Mouse (Mus musculus) C2C12 (cell line): Measurements from ENCODE around the gene Osbpl5.

Experiments used
- CTCF ChIP-seq: IDR thresholded peaks from one replicate; pipeline ENCODE4 v1.5.1; 2011; ENCODE audit not compliant: control insufficient read depth, insufficient read depth, insufficient read length
- USF1 ChIP-seq: IDR thresholded peaks from one replicate; pipeline ENCODE4 v1.6.1; 2011; ENCODE audit warnings: low read depth, mild to moderate bottlenecking, control low read depth, moderate library complexity

DNA sequence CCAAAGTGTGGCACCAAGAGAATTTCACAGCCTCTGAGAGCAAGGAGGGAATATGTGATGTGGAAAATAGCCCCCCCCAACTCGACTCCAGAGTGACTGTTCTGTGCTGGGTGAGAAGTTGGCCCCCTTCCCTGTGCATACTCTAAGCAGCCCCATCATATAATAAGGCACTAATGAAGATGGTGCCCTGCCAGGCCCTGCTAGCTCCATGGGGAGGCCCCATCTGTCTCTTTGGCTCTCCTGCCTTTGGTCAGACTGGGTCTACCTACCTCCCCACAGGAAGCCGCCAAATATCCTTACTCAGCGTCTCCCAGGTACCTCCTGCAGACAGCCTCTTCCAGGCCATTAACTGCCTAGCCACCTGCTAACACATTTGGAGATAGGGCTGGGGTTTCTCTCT is 2.2 kb upstream of the Osbpl5 start:
- TF ChIP-seq CTCF (no peak), USF1 (no peak)
